Mouse (Mus musculus) MEL (cell line): ENCODE measurements at regions not wholly inside any gene's neighbourhood (a gene's known extent, or its start where the extent isn't known, plus 50 kb on each side); places are given as distances from the start of the nearest gene placed in this dataset.
A peak's percentile ranks its signal among the peaks of the same experiment; 100 is the strongest.

Source experiments
- DNase-seq: peaks from one replicate; pipeline ENCODE4 v3.0.0; 2011; ENCODE audit warnings: low read depth, low spot score
- H3K27ac ChIP-seq: 2 replicates; pipeline ENCODE4 v1.5.1; 2012; ENCODE audit warnings: low read depth, mild to moderate bottlenecking, control low read depth, low read length, moderate library complexity; ENCODE audit not compliant: control insufficient read depth
- H3K27me3 ChIP-seq, 2 experiments: fragments of 150-350 bp in 1 of 2; sonication (generic) in 1 of 2; 2 replicates each; pipeline ENCODE4 v1.6.1; 2012; ENCODE audit warnings: low read length in 2 of 2, mild to moderate bottlenecking in 2 of 2, improper control_type of control experiment in 1 of 2, moderate library complexity in 1 of 2; ENCODE audit not compliant: insufficient read depth in 2 of 2, control insufficient read depth in 1 of 2
- H3K36me3 ChIP-seq, 2 experiments: 2 replicates each; pipeline ENCODE4 v1.6.1; 2012 to 2014; ENCODE audit warnings: low read length in 2 of 2, improper control_type of control experiment in 1 of 2, inconsistent platforms in 1 of 2, mild to moderate bottlenecking in 1 of 2; ENCODE audit not compliant: insufficient read depth in 2 of 2, control insufficient read depth in 1 of 2
- H3K4me1 ChIP-seq, 2 experiments: fragments of 150-350 bp in 1 of 2; sonication (generic) in 1 of 2; 2 replicates each; pipeline ENCODE4 v1.6.1; 2012; ENCODE audit warnings: low read length in 2 of 2, improper control_type of control experiment in 1 of 2, mild to moderate bottlenecking in 1 of 2; ENCODE audit not compliant: insufficient read depth in 2 of 2, control insufficient read depth in 1 of 2
- H3K4me3 ChIP-seq, 2 experiments: fragments of 150-350 bp in 1 of 2; sonication (generic) in 1 of 2; 2 replicates each; pipeline ENCODE4 v1.5.1; 2012; ENCODE audit warnings: low read depth in 2 of 2, low read length in 2 of 2, mild to moderate bottlenecking in 2 of 2, moderate library complexity in 2 of 2, control low read depth in 1 of 2, improper control_type of control experiment in 1 of 2; ENCODE audit not compliant: control insufficient read depth in 1 of 2, insufficient read depth in 1 of 2
- H3K79me2 ChIP-seq: 2 replicates; pipeline ENCODE4 v1.6.1; 2012; ENCODE audit warnings: mild to moderate bottlenecking, low read length, moderate library complexity; ENCODE audit not compliant: control insufficient read depth, poor library complexity, insufficient read depth
- H3K9ac ChIP-seq: 2 replicates; pipeline ENCODE4 v1.6.1; 2012; ENCODE audit warnings: low read depth, mild to moderate bottlenecking, control low read depth, low read length, moderate library complexity; ENCODE audit not compliant: control insufficient read depth, poor library complexity, severe bottlenecking
- H3K9me3 ChIP-seq: fragments of 150-350 bp; sonication (generic); replicated peaks from 2 replicates; pipeline ENCODE4 v1.6.1; 2012; ENCODE audit warnings: mild to moderate bottlenecking, low read length, improper control_type of control experiment, moderate library complexity; ENCODE audit not compliant: insufficient read depth
- CHD2 ChIP-seq: IDR thresholded peaks from 2 replicates; pipeline ENCODE4 v1.6.1; 2011; ENCODE audit warnings: low read length, improper control_type of control experiment
- ELF1 ChIP-seq: IDR thresholded peaks from 2 replicates; pipeline ENCODE4 v1.6.1; 2014; ENCODE audit warnings: low read depth, mild to moderate bottlenecking, inconsistent platforms, low read length, improper control_type of control experiment, moderate library complexity
- EP300 ChIP-seq, 2 experiments: IDR thresholded peaks; 2 replicates each; pipeline ENCODE4 v1.6.1; 2011; ENCODE audit warnings: improper control_type of control experiment in 2 of 2, low read length in 2 of 2, low read depth in 1 of 2, mild to moderate bottlenecking in 1 of 2
- ETS1 ChIP-seq: IDR thresholded peaks from 2 replicates; pipeline ENCODE4 v1.6.1; 2012; ENCODE audit warnings: low read depth, mild to moderate bottlenecking, inconsistent platforms, low read length, improper control_type of control experiment, moderate library complexity
- GABPA ChIP-seq: IDR thresholded peaks from 2 replicates; pipeline ENCODE4 v1.6.1; 2012; ENCODE audit warnings: low read depth, mild to moderate bottlenecking, inconsistent platforms, low read length, improper control_type of control experiment, moderate library complexity
- GATA1 ChIP-seq: IDR thresholded peaks from 2 replicates; pipeline ENCODE4 v1.6.1; 2011; ENCODE audit warnings: low read depth, low read length, improper control_type of control experiment
- HCFC1 ChIP-seq: IDR thresholded peaks from 2 replicates; pipeline ENCODE4 v1.6.1; 2012; ENCODE audit warnings: low read depth, mild to moderate bottlenecking, inconsistent platforms, low read length, improper control_type of control experiment, moderate library complexity
- MAFK ChIP-seq: IDR thresholded peaks from 2 replicates; pipeline ENCODE4 v1.6.1; 2011; ENCODE audit warnings: low read depth, mild to moderate bottlenecking, low read length, improper control_type of control experiment, borderline replicate concordance
- MEF2A ChIP-seq: IDR thresholded peaks from 2 replicates; pipeline ENCODE4 v1.6.1; 2014; ENCODE audit warnings: low read depth, mild to moderate bottlenecking, inconsistent platforms, low read length, improper control_type of control experiment; ENCODE audit not compliant: poor library complexity, insufficient replicate concordance, severe bottlenecking; ENCODE audit errors: extremely low read depth
- MYB ChIP-seq: IDR thresholded peaks from 2 replicates; pipeline ENCODE4 v1.6.1; 2011; ENCODE audit warnings: mild to moderate bottlenecking, low read depth, low read length, improper control_type of control experiment
- NRF1 ChIP-seq: IDR thresholded peaks from 2 replicates; pipeline ENCODE4 v1.6.1; 2014; ENCODE audit warnings: low read depth, mild to moderate bottlenecking, inconsistent platforms, low read length, improper control_type of control experiment, moderate library complexity; ENCODE audit not compliant: poor library complexity, insufficient read depth, severe bottlenecking
- POLR2A ChIP-seq, 2 experiments: IDR thresholded peaks; 2 replicates each; pipeline ENCODE4 v1.6.1; 2011 to 2012; ENCODE audit warnings: low read length in 2 of 2, mild to moderate bottlenecking in 2 of 2, control low read depth in 1 of 2, improper control_type of control experiment in 1 of 2, low read depth in 1 of 2, moderate library complexity in 1 of 2; ENCODE audit not compliant: control insufficient read depth in 1 of 2, insufficient read depth in 1 of 2, poor library complexity in 1 of 2
- POLR2AphosphoS5 ChIP-seq: IDR thresholded peaks from 2 replicates; pipeline ENCODE4 v1.6.1; 2012; ENCODE audit warnings: low read depth, borderline replicate concordance, mild to moderate bottlenecking, inconsistent platforms, low read length, moderate library complexity, mixed read lengths
- RAD21 ChIP-seq: IDR thresholded peaks from 2 replicates; pipeline ENCODE4 v1.6.1; 2011; ENCODE audit warnings: mild to moderate bottlenecking, low read depth, low read length, improper control_type of control experiment
- SMC3 ChIP-seq: IDR thresholded peaks from 2 replicates; pipeline ENCODE4 v1.6.1; 2011; ENCODE audit warnings: low read depth, low read length, improper control_type of control experiment
- USF2 ChIP-seq, 2 experiments: IDR thresholded peaks; 2 replicates each; pipeline ENCODE4 v1.6.1; 2011 to 2012; ENCODE audit warnings: improper control_type of control experiment in 2 of 2, low read length in 2 of 2, borderline replicate concordance in 1 of 2, inconsistent platforms in 1 of 2, low read depth in 1 of 2, mild to moderate bottlenecking in 1 of 2; ENCODE audit not compliant: insufficient read depth in 1 of 2

GRCm38 (mm10) chr9:74384206-74384896 is 274.2 kb downstream of the Wdr72 start:
- no peak for DNase-seq
- Histone ChIP-seq H3K4me1 (no peaks in the 10 kb centered on the region), H3K36me3 (no peaks in the 10 kb centered on the region), H3K9me3 (no peaks in the 10 kb centered on the region), H3K27me3 (no peaks in the 10 kb centered on the region), H3K79me2 (no peaks in the 10 kb centered on the region), H3K9ac (no peak overlapping the region), H3K27ac (no peak overlapping the region), H3K4me3 (no peak overlapping the region)
- no peak for TF ChIP-seq GATA1

GRCm38 (mm10) chr9:74425594-74425993 is 315.4 kb downstream of the Wdr72 start:
- Histone ChIP-seq H3K4me1 (no peaks in the 10 kb centered on the region), H3K27ac (no peak overlapping the region), H3K9ac (no peak overlapping the region), H3K27me3 (no peaks in the 10 kb centered on the region), H3K4me3 (no peak overlapping the region), H3K79me2 (no peaks in the 10 kb centered on the region), H3K36me3 (no peaks in the 10 kb centered on the region), H3K9me3 (no peaks in the 10 kb centered on the region)
- no peak for TF ChIP-seq MYB
- no peak for TF ChIP-seq USF2 (IDR thresholded peaks at IDR 0.05; ENCODE audit: borderline replicate concordance in 1 of 2, insufficient read depth in 1 of 2, low read depth in 1 of 2, low read length in 2 of 2)
- no peak for TF ChIP-seq MEF2A
- TF ChIP-seq RAD21, result no peak
- no peak for TF ChIP-seq ELF1
- no peak for TF ChIP-seq HCFC1
- no peak for TF ChIP-seq SMC3
- no peak for TF ChIP-seq EP300 (IDR thresholded peaks at IDR 0.05; ENCODE audit: low read depth in 1 of 2, low read length in 2 of 2)
- TF ChIP-seq ETS1, result no peak
- no peak for TF ChIP-seq POLR2A (IDR thresholded peaks at IDR 0.05; ENCODE audit: control insufficient read depth in 1 of 2, insufficient read depth in 1 of 2, low read depth in 1 of 2, low read length in 2 of 2, poor library complexity in 1 of 2)
- TF ChIP-seq MAFK, result no peak
- TF ChIP-seq POLR2AphosphoS5, result no peak
- TF ChIP-seq CHD2, result no peak
- no peak for TF ChIP-seq GABPA
- no peak for TF ChIP-seq NRF1
- DNase-seq, result peak; percentile 3
